Mouse (Mus musculus) CH12.LX (cell line): ENCODE data around the gene Il1r1. TPM values are rescaled to one million over a fixed set of nuclear protein-coding genes. Genes with fewer than 3 reads are reported as not detected.

Source experiments
- DNase-seq: peaks from one replicate; pipeline ENCODE4 v3.0.0-alpha.2; 2013; ENCODE audit errors: extremely low read depth
- H3K27ac ChIP-seq: 2 replicates; pipeline ENCODE4 v1.5.1; 2012; ENCODE audit warnings: low read depth, mild to moderate bottlenecking, control low read depth, moderate library complexity; ENCODE audit not compliant: insufficient read depth
- H3K27me3 ChIP-seq: replicated peaks from 2 replicates; pipeline ENCODE3; 2012; ENCODE audit warnings: inconsistent platforms
- H3K36me3 ChIP-seq, 2 experiments: replicated peaks in 1 of 2; 2 replicates each; pipeline versions ENCODE3 to v1.6.1; 2012; ENCODE audit warnings: inconsistent platforms in 1 of 2, low read length in 1 of 2, mild to moderate bottlenecking in 1 of 2, mixed read lengths in 1 of 2, moderate library complexity in 1 of 2; ENCODE audit not compliant: control insufficient read depth in 1 of 2, insufficient read depth in 1 of 2
- H3K4me1 ChIP-seq, 2 experiments: 2 replicates each; pipeline ENCODE4 v1.6.1; 2012; ENCODE audit warnings: inconsistent platforms in 1 of 2, moderate library complexity in 1 of 2; ENCODE audit not compliant: insufficient read depth in 2 of 2, control insufficient read depth in 1 of 2
- H3K4me2 ChIP-seq: 2 replicates; pipeline ENCODE4 v1.6.1; 2012; ENCODE audit warnings: low read depth, mild to moderate bottlenecking, control low read depth; ENCODE audit not compliant: poor library complexity, insufficient read depth, severe bottlenecking
- H3K4me3 ChIP-seq, 3 experiments: fragments of 150-350 bp in 1 of 3; sonication (generic) in 1 of 3; replicated peaks in 1 of 3; 2 replicates each; pipeline versions ENCODE3 to v1.5.1; 2011 to 2012; ENCODE audit warnings: low read depth in 2 of 3, low read length in 2 of 3, mild to moderate bottlenecking in 2 of 3, moderate library complexity in 2 of 3, control low read depth in 1 of 3, improper control_type of control experiment in 1 of 3, inconsistent platforms in 1 of 3, mixed read lengths in 1 of 3; ENCODE audit not compliant: poor library complexity in 1 of 3
- H3K79me2 ChIP-seq: replicated peaks from 2 replicates; pipeline ENCODE4 v1.6.1; 2012; ENCODE audit warnings: mild to moderate bottlenecking, moderate library complexity; ENCODE audit not compliant: control insufficient read depth, poor library complexity, insufficient read depth, severe bottlenecking; ENCODE audit errors: extremely low read depth
- H3K9ac ChIP-seq: 2 replicates; pipeline ENCODE4 v1.6.1; 2012; ENCODE audit warnings: low read depth, mild to moderate bottlenecking, control low read depth, moderate library complexity; ENCODE audit not compliant: insufficient read depth
- H3K9me3 ChIP-seq: replicated peaks from 2 replicates; pipeline ENCODE3; 2012; ENCODE audit warnings: low read length, inconsistent platforms, mixed read lengths
- CHD1 ChIP-seq: IDR thresholded peaks from 2 replicates; pipeline ENCODE4 v1.6.1; 2012; ENCODE audit warnings: low read depth, low read length, improper control_type of control experiment, inconsistent platforms
- CHD2 ChIP-seq: IDR thresholded peaks from 2 replicates; pipeline ENCODE4 v1.6.1; 2011; ENCODE audit warnings: low read length, improper control_type of control experiment
- E2F4 ChIP-seq: IDR thresholded peaks from 2 replicates; pipeline ENCODE4 v1.6.1; 2011; ENCODE audit warnings: low read depth, low read length, improper control_type of control experiment; ENCODE audit not compliant: insufficient replicate concordance
- ETS1 ChIP-seq: conservative IDR thresholded peaks from 2 replicates; pipeline ENCODE4 v1.6.1; 2012; ENCODE audit warnings: low read depth, mild to moderate bottlenecking, inconsistent platforms, low read length, improper control_type of control experiment, moderate library complexity
- GABPA ChIP-seq: IDR thresholded peaks from 2 replicates; pipeline ENCODE4 v1.6.1; 2012; ENCODE audit warnings: low read depth, low read length, improper control_type of control experiment, inconsistent platforms; ENCODE audit not compliant: insufficient replicate concordance
- IRF4 ChIP-seq: IDR thresholded peaks from 2 replicates; pipeline ENCODE4 v1.6.1; 2014; ENCODE audit warnings: low read depth, mild to moderate bottlenecking, inconsistent platforms, low read length, improper control_type of control experiment
- JUND ChIP-seq: conservative IDR thresholded peaks from 2 replicates; pipeline ENCODE4 v1.6.1; 2011; ENCODE audit warnings: low read depth, low read length, improper control_type of control experiment
- MXI1 ChIP-seq: IDR thresholded peaks from 2 replicates; pipeline ENCODE4 v1.6.1; 2011; ENCODE audit warnings: mild to moderate bottlenecking, low read depth, low read length, improper control_type of control experiment
- MYC ChIP-seq: IDR thresholded peaks from 2 replicates; pipeline ENCODE4 v1.6.1; 2011; ENCODE audit warnings: low read depth, mild to moderate bottlenecking, improper control_type of control experiment, low read length
- PAX5 ChIP-seq: IDR thresholded peaks from 2 replicates; pipeline ENCODE4 v1.6.1; 2012; ENCODE audit warnings: low read length, inconsistent platforms, mixed read lengths
- RAD21 ChIP-seq: IDR thresholded peaks from 2 replicates; pipeline ENCODE4 v1.6.1; 2011; ENCODE audit warnings: low read depth, mild to moderate bottlenecking, low read length, improper control_type of control experiment, moderate library complexity
- RCOR1 ChIP-seq: conservative IDR thresholded peaks from 2 replicates; pipeline ENCODE4 v1.6.1; 2012; ENCODE audit warnings: low read depth, mild to moderate bottlenecking, inconsistent platforms, low read length, improper control_type of control experiment
- SIN3A ChIP-seq: IDR thresholded peaks from 2 replicates; pipeline ENCODE4 v1.6.1; 2012; ENCODE audit warnings: low read length, improper control_type of control experiment, inconsistent platforms
- SMC3 ChIP-seq: IDR thresholded peaks from 2 replicates; pipeline ENCODE4 v1.6.1; 2011; ENCODE audit warnings: low read depth, low read length, improper control_type of control experiment
- USF1 ChIP-seq: IDR thresholded peaks from 2 replicates; pipeline ENCODE4 v1.6.1; 2014; ENCODE audit warnings: low read depth, mild to moderate bottlenecking, inconsistent platforms, low read length, improper control_type of control experiment
- USF2 ChIP-seq: conservative IDR thresholded peaks from 2 replicates; pipeline ENCODE4 v1.6.1; 2011; ENCODE audit warnings: low read depth, low read length, improper control_type of control experiment
- ZC3H11A ChIP-seq: IDR thresholded peaks from 2 replicates; pipeline ENCODE4 v1.6.1; 2012; ENCODE audit warnings: low read depth, mild to moderate bottlenecking, inconsistent platforms, low read length, improper control_type of control experiment
- dilution Hi-C: fragments of 300-500 bp; cut with MboI; formaldehyde crosslinking; loops from 2 replicates; pipeline ENCODE4 v1.14.3; 2020; ENCODE audit warnings: low sequenced_read_pairs; ENCODE audit not compliant: extremely low pct_unique_long_range_greater_than_20kb, extremely low pct_ligation_motif_present
- in situ Hi-C: fragments of 300-500 bp; cut with MboI; formaldehyde crosslinking; loops from 3 replicates; pipeline ENCODE4 v1.14.3; 2019; ENCODE audit warnings: low sequenced_read_pairs, low pct_ligation_motif_present, low pct_unique_long_range_greater_than_20kb, mixed read lengths
- polyA plus RNA-seq: library from polyadenylated mRNA; unstranded; fragments of >175 nt; gene quantifications from 2 replicates; pipeline ENCODE4 v1.2.1, GENCODE M21; 2012; ENCODE audit warnings: low read depth; ENCODE audit not compliant: insufficient read length
- total RNA-seq, 2 experiments: library from RNA; depleted of rRNA; stranded (reverse); fragments of 300-350 nt in 1 of 2; fragments of >200 nt in 1 of 2; gene quantifications; 2 replicates each; pipeline ENCODE4 v1.2.3; 2012 to 2014

Il1r1 gene
- total and polyA plus RNA-seq, 3 experiments, result 0.04 TPM; not detected in 2

GRCm38 (mm10) chr1:40229771-40230280 lies 4.9 kb downstream of the Il1r1 start:
- H3K9me3 ChIP-seq, result no peaks in the 10 kb centered on the region
- TF ChIP-seq ETS1 (no peak), MYC (no peak), SMC3 (no peak), USF2 (no peak), RCOR1 (no peak), IRF4 (no peak), JUND (no peak), USF1 (no peak), RAD21 (no peak), MXI1 (no peak), CHD1 (no peak), ZC3H11A (no peak), GABPA (no peak), CHD2 (no peak), PAX5 (no peak), E2F4 (no peak)
- no peak overlapping the region for H3K4me3 ChIP-seq
- no peak overlapping the region for H3K4me2 ChIP-seq
- no peak overlapping the region for H3K9ac ChIP-seq
- peaks cover 51% of the 10 kb centered on the region for H3K27me3 ChIP-seq
- DNase-seq, result no peak
- in situ Hi-C loops, result loop anchor here (25.0 kb wide), 1 partner anchor 218 kb away; no protein-coding TSS in a partner anchor
- dilution Hi-C loops, result no loop called here
- no peaks in the 10 kb centered on the region for H3K4me1 ChIP-seq
- H3K79me2 ChIP-seq, result no peaks in the 10 kb centered on the region
- H3K36me3 ChIP-seq, result no peaks in the 10 kb centered on the region
- H3K27ac ChIP-seq, result no peak overlapping the region

GRCm38 (mm10) chr1:40230336-40230735 lies 5.5 kb downstream of the Il1r1 start:
- H3K4me1 ChIP-seq, result no peaks in the 10 kb centered on the region
- H3K79me2 ChIP-seq, result no peaks in the 10 kb centered on the region
- H3K9ac ChIP-seq, result no peak overlapping the region
- no peak overlapping the region for H3K4me2 ChIP-seq
- in situ Hi-C loops, result loop anchor here (25.0 kb wide), 1 partner anchor 218 kb away; no protein-coding TSS in a partner anchor
- H3K4me3 ChIP-seq, result no peak overlapping the region
- no peak for TF ChIP-seq CHD1
- TF ChIP-seq SIN3A, result no peak
- TF ChIP-seq, all 38 proteins: peak for 0
- Histone ChIP-seq H3K9me3 (no peaks in the 10 kb centered on the region), H3K27ac (no peak overlapping the region), H3K27me3 (peaks cover 51% of the 10 kb centered on the region), H3K36me3 (no peaks in the 10 kb centered on the region)
- DNase-seq, result no peak
- dilution Hi-C loops, result no loop called here
